Mouse (Mus musculus): ENCODE measurements around the gene Nyx. TPM values are rescaled to one million over a fixed set of nuclear protein-coding genes. Genes with fewer than 3 reads are reported as not detected.
"Not testable (repeated sequence)": the region's sequence is repeated elsewhere in the genome, so short reads cannot be mapped to it uniquely, and the experiment has no call there.

The Nyx gene
- 0.09 and 0.12 TPM in 2 replicates for polyA plus RNA-seq (2016; fragmentation: Nextera tagmentation; extraction: Ambion mirVana)

GRCm38 (mm10) chrX:13465810-13466209 is at the start of gene Nyx:
TSS of gene Nyx (plus strand) at chrX:13466110.
- Histone ChIP-seq H3K4me1 (replicated peaks) (0 out of 2 replicates have a peak, but pooled peaks cover 6% of the 10 kb centered on the region), H3K4me3 (no peak within 1 kb of the TSS), H3K27me3 (ENCODE audit: insufficient read depth, poor library complexity, severe bottlenecking) (peaks cover 54% of the 10 kb centered on the region), H3K9me3 (no peaks in the 10 kb centered on the region), H3K36me3 (no peaks in the 10 kb centered on the region), H3K27ac (no peak within 1 kb of the TSS)
- 73% methylated on average over 3 of the region's 3 CpGs for WGBS
- DNase-seq (ENCODE audit: low spot score) = no peak

GRCm38 (mm10) chrX:13422047-13422446 is 43.9 kb upstream of the Nyx start:
- no peaks in the 10 kb centered on the region for H3K4me1 ChIP-seq (replicated peaks)
- no peak for DNase-seq (ENCODE audit: low spot score)
- H3K27me3 ChIP-seq (ENCODE audit: insufficient read depth, poor library complexity, severe bottlenecking) = peaks cover 45% of the 10 kb centered on the region
- no peaks in the 10 kb centered on the region for H3K9me3 ChIP-seq
- H3K36me3 ChIP-seq = no peaks in the 10 kb centered on the region
- H3K27ac ChIP-seq = no peak overlapping the region
- 73% methylated on average over 4 of the region's 4 CpGs for WGBS
- H3K4me3 ChIP-seq = no peak overlapping the region

- Histone ChIP-seq H3K9me3 (no peaks in the 10 kb centered on the region), H3K4me3 (no peak overlapping the region), H3K36me3 (no peaks in the 10 kb centered on the region), H3K4me1 (replicated peaks) (no peaks in the 10 kb centered on the region), H3K27ac (no peak overlapping the region), H3K27me3 (ENCODE audit: insufficient read depth, poor library complexity, severe bottlenecking) (peaks cover 56% of the 10 kb centered on the region)
- DNase-seq (ENCODE audit: low spot score) = no peak
- WGBS = 57% methylated on average over 6 of the region's 6 CpGs
Measured at GRCm38 (mm10) chrX:13431421-13431820, 34.5 kb upstream of the Nyx start.

GRCm38 (mm10) chrX:13436042-13436441 is 29.9 kb upstream of the Nyx start:
- DNase-seq (ENCODE audit: low spot score); H3K36me3 ChIP-seq; H3K9me3 ChIP-seq; H3K27ac ChIP-seq; H3K4me1 ChIP-seq (replicated peaks); H3K4me3 ChIP-seq: not testable (repeated sequence)
- H3K27me3 ChIP-seq (ENCODE audit: insufficient read depth, poor library complexity, severe bottlenecking) = peaks cover 63% of the 10 kb centered on the region
- 94% methylated on average over 2 of the region's 2 CpGs for WGBS

GRCm38 (mm10) chrX:13456544-13456943 is 9.4 kb upstream of the Nyx start:
- WGBS = 88% methylated on average over 9 of the region's 9 CpGs
- not testable (repeated sequence) for H3K9me3 ChIP-seq; H3K4me3 ChIP-seq; H3K4me1 ChIP-seq (replicated peaks); H3K36me3 ChIP-seq; H3K27ac ChIP-seq; DNase-seq (ENCODE audit: low spot score)
- H3K27me3 ChIP-seq (ENCODE audit: insufficient read depth, poor library complexity, severe bottlenecking) = peaks cover 39% of the 10 kb centered on the region

GRCm38 (mm10) chrX:13458766-13459165 is 7.1 kb upstream of the Nyx start:
- 82% methylated on average over 1 of the region's 1 CpGs for WGBS
- Histone ChIP-seq H3K4me1 (replicated peaks) (0 out of 2 replicates have a peak, but pooled peaks cover 6% of the 10 kb centered on the region), H3K9me3 (no peaks in the 10 kb centered on the region), H3K27ac (no peak overlapping the region), H3K4me3 (no peak overlapping the region), H3K27me3 (ENCODE audit: insufficient read depth, poor library complexity, severe bottlenecking) (peaks cover 24% of the 10 kb centered on the region), H3K36me3 (no peaks in the 10 kb centered on the region)
- DNase-seq (ENCODE audit: low spot score) = no peak

GRCm38 (mm10) chrX:13461266-13462261 is 4.3 kb upstream of the Nyx start:
- DNase-seq (ENCODE audit: low spot score) = peak; percentile 86
- peak overlapping the region; percentile 90 for H3K27ac ChIP-seq
- peak overlapping the region; percentile 51 for H3K4me3 ChIP-seq
- no peaks in the 10 kb centered on the region for H3K36me3 ChIP-seq
- H3K4me1 ChIP-seq (replicated peaks) = 0 out of 2 replicates have a peak, but pooled peaks cover 6% of the 10 kb centered on the region
- WGBS = 16% methylated on average over 46 of the region's 46 CpGs
- H3K27me3 ChIP-seq (ENCODE audit: insufficient read depth, poor library complexity, severe bottlenecking) = peaks cover 35% of the 10 kb centered on the region
- H3K9me3 ChIP-seq = no peaks in the 10 kb centered on the region

GRCm38 (mm10) chrX:13462982-13463517 is 2.9 kb upstream of the Nyx start:
- WGBS = 91% methylated on average over 2 of the region's 2 CpGs
- Histone ChIP-seq H3K9me3 (no peaks in the 10 kb centered on the region), H3K27ac (no peak overlapping the region), H3K27me3 (ENCODE audit: insufficient read depth, poor library complexity, severe bottlenecking) (peaks cover 48% of the 10 kb centered on the region), H3K36me3 (no peaks in the 10 kb centered on the region), H3K4me3 (no peak overlapping the region), H3K4me1 (replicated peaks) (0 out of 2 replicates have a peak, but pooled peaks cover 6% of the 10 kb centered on the region)
- DNase-seq (ENCODE audit: low spot score) = no peak

- Histone ChIP-seq H3K36me3 (no peaks in the 10 kb centered on the region), H3K27ac (no peak overlapping the region), H3K4me1 (replicated peaks) (no peaks in the 10 kb centered on the region), H3K27me3 (ENCODE audit: insufficient read depth, poor library complexity, severe bottlenecking) (peaks cover 51% of the 10 kb centered on the region), H3K9me3 (no peaks in the 10 kb centered on the region), H3K4me3 (no peak overlapping the region)
- DNase-seq (ENCODE audit: low spot score) = no peak
- 72% methylated on average over 2 of the region's 2 CpGs for WGBS
Measured at GRCm38 (mm10) chrX:13466681-13467080, 771 bp downstream of the Nyx start.

GRCm38 (mm10) chrX:13467121-13467571 is 1.2 kb downstream of the Nyx start:
- no peak for DNase-seq (ENCODE audit: low spot score)
- no peaks in the 10 kb centered on the region for H3K36me3 ChIP-seq
- no peaks in the 10 kb centered on the region for H3K9me3 ChIP-seq
- no peak overlapping the region for H3K27ac ChIP-seq
- H3K27me3 ChIP-seq (ENCODE audit: insufficient read depth, poor library complexity, severe bottlenecking) = peaks cover 51% of the 10 kb centered on the region
- WGBS = 82% methylated on average over 6 of the region's 6 CpGs
- H3K4me3 ChIP-seq = no peak overlapping the region
- no peaks in the 10 kb centered on the region for H3K4me1 ChIP-seq (replicated peaks)

- H3K9me3 ChIP-seq = no peaks in the 10 kb centered on the region
- H3K4me3 ChIP-seq = no peak overlapping the region
- WGBS = 75% methylated on average over 9 of the region's 9 CpGs
- H3K4me1 ChIP-seq (replicated peaks) = no peaks in the 10 kb centered on the region
- H3K27ac ChIP-seq = no peak overlapping the region
- H3K27me3 ChIP-seq (ENCODE audit: insufficient read depth, poor library complexity, severe bottlenecking) = peaks cover 51% of the 10 kb centered on the region
- no peaks in the 10 kb centered on the region for H3K36me3 ChIP-seq
- no peak for DNase-seq (ENCODE audit: low spot score)
Measured at GRCm38 (mm10) chrX:13469160-13470116, 3.5 kb downstream of the Nyx start.

GRCm38 (mm10) chrX:13471925-13472324 is 6.0 kb downstream of the Nyx start:
- Histone ChIP-seq H3K27ac (no peak overlapping the region), H3K9me3 (no peaks in the 10 kb centered on the region), H3K27me3 (ENCODE audit: insufficient read depth, poor library complexity, severe bottlenecking) (peaks cover 66% of the 10 kb centered on the region), H3K4me3 (no peak overlapping the region), H3K4me1 (replicated peaks) (no peaks in the 10 kb centered on the region), H3K36me3 (no peaks in the 10 kb centered on the region)
- DNase-seq (ENCODE audit: low spot score) = no peak
- WGBS = 80% methylated on average over 3 of the region's 3 CpGs

Measured in hindbrain, embryonic 10.5 days (tissue).